Mouse (Mus musculus) frontal cortex, postnatal 10 days (tissue): Measurements from ENCODE around the gene Slc38a9.

ENCODE experiments used
- DNase-seq, 2 experiments: peaks; one replicate each; pipeline ENCODE4 v3.0.0; 2022; ENCODE audit warnings: low spot score in 2 of 2, mixed read lengths in 1 of 2

Gene Slc38a9

GRCm38 (mm10) chr13:112770528-112771328 lies 110.2 kb downstream of the Slc38a9 start:
- no peak for DNase-seq

- DNase-seq: no peak
Measured at GRCm38 (mm10) chr13:112771447-112772208, 111.1 kb downstream of the Slc38a9 start.

- DNase-seq: no peak
Measured at GRCm38 (mm10) chr13:112772252-112772651, 111.7 kb downstream of the Slc38a9 start.

GRCm38 (mm10) chr13:112772861-112773260 lies 112.3 kb downstream of the Slc38a9 start:
- DNase-seq: no peak

GRCm38 (mm10) chr13:112773991-112774675 lies 113.6 kb downstream of the Slc38a9 start:
- no peak for DNase-seq

GRCm38 (mm10) chr13:112775856-112776255 lies 115.3 kb downstream of the Slc38a9 start:
- DNase-seq: no peak

- no peak for DNase-seq
Measured at GRCm38 (mm10) chr13:112778407-112778806, 117.9 kb downstream of the Slc38a9 start.

- DNase-seq: no peak
Measured at GRCm38 (mm10) chr13:112785305-112785704, 124.8 kb downstream of the Slc38a9 start.

GRCm38 (mm10) chr13:112786142-112786541 lies 125.6 kb downstream of the Slc38a9 start:
- DNase-seq: no peak

GRCm38 (mm10) chr13:112786942-112787533 lies 126.5 kb downstream of the Slc38a9 start:
- no peak for DNase-seq
